Mouse (Mus musculus) left cerebral cortex, adult 11 months (tissue): ENCODE measurements around the gene Cnpy2.
"Not testable (repeated sequence)": the region's sequence is repeated elsewhere in the genome, so short reads cannot be mapped to it uniquely, and the experiment has no call there.

ENCODE experiments used
- DNase-seq: peaks from one replicate; pipeline ENCODE4 v3.0.0; 2022; ENCODE audit warnings: low spot score

Gene Cnpy2

DNA sequence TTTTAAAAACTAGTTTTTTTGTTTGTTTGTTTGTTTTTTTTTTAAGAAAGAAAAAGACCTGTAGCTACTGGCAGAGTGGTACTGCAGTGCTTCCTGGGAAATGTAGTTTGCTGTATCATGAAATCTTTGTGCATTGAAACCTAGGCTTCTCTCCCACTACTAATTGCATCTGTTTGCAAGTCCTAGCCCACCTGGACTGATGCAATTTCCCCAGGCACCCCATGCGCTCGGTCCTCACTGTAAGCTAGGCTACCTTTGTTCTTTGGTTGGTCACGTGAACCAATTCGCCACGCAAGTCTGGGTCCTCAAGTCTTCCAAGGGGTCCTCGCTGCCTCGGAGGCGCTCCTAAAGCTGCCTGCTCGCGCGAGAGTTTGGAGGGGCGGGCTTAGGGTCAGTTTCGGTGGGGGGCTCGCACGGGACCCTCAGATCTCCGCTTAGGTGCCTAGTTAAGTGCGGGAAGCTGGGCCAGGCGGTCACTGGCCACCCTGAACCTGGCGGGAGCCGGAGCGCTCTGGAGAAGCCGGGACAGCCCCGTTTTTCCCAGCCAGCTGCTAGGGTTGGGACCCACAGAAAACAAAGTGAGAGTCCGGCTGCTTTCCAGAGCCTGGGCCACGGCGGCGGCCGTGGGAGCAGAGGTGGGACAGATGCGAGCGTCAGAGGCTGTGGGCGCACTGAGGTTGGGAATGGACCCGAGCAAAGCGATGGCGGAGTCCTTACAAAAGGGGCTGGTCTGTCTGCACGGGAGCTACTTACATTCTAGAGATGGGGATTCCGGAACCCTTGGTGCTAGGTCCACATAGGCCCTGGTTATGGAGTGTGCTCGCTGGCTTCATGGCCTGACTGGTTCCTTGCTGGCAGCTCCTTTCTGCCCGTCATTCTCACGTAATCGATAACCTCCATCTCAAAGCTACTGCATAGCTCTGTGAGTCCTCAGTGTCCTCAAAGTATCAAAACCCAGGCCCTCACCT is at the start of gene Cnpy2:
Cnpy2 (plus strand) TSS at position 319 of the 968 bp plus-strand sequence.
- DNase-seq = peak; percentile 24

DNA sequence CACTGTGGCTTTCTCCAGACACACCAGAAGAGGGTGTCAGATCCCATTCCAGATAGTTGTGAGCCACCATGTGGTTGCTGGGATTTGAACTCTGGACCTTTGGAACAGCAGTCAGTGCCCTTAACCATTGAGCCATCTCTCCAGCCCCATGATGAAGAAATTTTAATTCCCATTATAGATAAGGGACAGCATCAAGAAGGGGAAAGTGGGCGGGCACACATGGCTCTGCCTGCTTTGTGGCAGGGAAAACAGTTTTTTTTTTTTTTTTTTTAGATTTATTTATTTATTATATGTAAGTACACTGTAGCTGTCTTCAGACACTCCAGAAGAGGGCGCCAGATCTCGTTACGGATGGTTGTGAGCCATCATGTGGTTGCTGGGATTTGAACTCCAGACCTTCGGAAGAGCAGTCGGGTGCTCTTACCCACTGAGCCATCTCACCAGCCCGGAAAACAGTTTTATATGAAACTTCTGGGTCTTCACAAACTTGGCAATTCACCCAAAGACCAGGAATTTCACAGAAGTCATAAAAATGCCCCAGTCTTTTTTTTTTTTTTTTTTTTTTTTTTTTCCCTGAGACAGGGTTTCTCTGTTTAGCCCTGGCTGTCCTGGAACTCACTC is 49.3 kb upstream of the Cnpy2 start:
- DNase-seq = not testable (repeated sequence)

DNA sequence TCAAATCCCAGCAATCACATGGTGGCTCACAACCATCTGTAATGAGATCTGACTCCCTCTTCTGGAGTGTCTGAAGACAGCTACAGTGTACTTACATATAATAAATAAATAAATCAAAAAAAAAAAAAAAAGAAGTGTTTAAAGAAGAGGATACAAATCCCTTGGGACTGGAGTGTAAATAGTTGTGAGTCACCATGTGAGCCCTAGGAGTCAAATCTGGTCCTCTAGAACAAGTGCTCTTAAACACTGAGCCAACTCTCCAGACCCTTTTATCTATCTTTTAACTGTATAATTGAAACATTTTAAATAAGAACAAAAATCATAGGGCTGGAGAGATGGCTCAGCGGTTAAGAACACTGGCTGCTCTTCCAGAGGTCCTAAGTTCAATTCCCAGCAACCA is 46.9 kb upstream of the Cnpy2 start:
- not testable (repeated sequence) for DNase-seq

DNA sequence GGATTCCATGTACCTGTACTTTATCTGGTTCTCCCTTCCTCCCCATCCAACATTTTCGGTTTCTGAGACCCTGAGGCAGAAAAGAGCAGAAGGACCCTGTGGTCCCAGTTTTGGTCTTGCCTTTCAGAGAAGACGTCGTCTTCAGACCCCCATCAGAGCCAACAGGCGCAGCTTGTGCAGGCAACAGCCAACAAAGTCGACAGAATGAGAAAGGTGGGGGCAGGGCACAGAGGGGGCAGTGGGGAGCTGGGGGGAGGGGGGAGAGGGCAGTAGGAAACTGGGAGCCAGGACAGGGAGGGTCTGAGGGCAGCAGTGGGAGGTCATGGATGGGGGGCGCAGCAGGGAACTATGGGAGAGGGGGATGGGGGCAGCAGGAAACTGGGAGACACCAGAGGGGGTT is 44.1 kb upstream of the Cnpy2 start:
- DNase-seq = no peak

DNA sequence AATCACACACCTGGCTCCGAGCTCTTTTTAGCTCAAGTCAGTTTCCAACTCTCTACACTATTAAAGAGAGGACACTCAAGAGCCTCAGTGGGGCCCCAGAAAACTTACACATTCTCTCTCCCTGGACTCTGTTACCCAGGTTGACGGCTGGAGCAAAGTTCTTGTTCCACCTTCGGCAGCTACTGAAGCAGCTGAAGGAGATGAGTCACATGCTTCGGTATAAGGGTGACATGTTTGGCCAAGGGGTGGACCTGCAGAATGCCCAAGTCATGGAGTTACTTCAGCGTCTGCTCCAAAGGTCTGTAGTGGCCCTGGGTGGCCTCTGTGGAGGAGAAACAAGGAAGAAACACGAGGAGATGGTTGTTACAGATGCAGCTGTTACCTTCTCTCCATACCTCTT is 41.3 kb upstream of the Cnpy2 start:
- DNase-seq = no peak

DNA sequence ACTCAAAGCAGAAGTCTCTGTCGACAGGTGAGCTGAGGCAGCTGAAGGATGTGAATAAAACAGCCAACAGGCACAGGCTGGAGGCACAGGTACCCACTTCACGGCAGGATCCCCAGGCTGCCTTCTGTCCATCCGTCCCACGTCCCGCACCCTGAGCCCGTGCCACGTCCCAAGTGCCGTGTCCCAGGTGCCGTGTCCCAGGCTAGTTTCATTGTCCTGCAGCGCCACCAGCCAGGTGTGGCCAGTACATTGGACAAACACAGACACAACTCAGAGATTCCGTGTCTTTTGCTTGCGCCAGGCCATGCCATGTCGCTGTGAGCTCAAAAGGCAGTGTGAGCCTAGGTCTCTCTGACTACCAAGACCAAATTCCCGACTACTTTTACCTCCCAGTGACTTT is 40.6 kb upstream of the Cnpy2 start:
- no peak for DNase-seq

DNA sequence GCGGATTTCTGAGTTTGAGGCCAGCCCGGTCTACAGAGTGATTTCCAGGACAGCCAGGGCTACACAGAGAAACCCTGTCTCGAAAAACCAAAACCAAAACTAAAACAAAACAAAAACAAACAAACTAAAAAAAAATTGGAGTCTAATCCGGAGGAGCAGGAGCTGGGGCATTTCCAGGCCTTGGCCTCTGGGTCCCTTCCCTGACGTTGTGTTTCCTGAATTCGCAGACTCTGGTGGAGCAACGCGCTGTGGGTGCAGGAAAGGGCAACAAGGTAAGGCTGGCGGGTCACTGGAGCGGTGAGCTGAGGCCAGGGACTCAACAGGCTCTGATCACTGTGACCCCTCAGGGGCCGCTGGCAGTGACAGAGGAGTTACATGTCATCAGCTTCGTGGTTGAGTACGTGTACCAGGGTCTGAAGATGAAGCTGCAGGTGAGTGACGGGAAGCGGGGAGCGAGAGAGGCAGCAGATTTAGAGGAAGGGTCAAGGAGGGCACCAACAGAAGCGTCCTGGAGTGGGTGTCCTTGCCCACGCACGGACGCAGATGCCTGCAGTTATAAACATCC is 39.3 kb upstream of the Cnpy2 start:
- no peak for DNase-seq

DNA sequence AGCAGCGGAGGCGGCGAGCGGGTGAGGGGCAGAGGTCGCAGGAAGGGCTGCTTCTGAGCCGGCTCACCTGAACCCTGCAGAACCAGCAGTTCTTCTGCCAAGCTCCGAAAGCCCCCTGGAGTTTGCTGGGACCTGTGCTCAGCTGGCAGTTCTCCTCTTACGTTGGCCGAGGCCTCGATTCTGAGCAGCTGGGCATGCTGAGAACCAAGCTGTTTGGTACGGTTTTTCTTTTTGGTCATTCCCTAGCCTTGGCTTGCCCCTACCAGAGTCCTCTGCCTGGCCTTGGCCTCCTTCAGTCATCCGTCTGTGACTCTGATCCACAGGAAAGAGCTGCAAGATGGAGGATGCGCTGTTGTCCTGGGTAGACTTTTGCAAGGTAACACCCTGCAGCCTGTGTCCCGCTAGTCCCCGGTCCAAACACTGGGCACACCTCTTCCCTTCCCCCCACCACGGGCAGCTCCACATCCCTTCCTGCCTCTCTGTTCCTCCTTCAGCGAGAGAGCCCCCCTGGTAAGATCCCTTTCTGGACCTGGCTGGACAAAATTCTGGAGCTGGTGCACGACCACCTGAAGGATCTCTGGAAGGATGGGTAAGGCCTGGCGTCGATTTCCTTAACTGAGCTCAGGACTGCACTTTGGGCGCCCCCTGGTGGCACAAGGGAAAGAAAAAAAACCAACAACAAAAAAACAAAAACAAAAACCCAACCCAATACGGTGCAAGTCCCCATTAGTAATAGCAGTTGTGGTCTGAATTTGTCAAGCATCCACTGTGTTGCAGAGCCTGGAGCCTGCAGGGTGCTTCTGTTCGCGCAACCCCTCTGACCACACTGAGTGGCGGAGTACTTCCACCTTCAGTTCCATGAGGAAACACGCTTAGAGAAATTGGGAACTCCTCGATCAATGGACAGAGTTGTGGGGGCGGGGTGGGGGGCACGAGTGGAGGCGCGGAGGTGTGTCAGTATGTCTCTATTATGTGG is 38.4 kb upstream of the Cnpy2 start:
- no peak for DNase-seq

DNA sequence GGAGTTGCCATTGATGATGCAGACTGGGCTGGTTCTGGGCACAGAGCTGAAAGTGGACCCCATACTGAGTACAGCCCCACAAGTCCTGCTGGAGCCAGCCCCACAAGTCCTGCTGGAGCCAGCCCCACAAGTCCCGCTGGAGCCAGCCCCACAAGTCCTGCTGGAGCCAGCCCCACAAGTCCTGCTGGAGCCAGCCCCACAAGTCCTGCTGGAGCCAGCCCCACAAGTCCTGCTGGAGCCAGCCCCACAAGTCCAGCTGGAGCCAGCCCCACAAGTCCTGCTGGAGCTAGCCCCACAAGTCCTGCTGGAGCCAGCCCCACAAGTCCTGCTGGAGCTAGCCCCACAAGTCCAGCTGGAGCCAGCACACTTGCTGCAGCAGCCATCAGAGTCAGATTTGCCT is 31.7 kb upstream of the Cnpy2 start:
- DNase-seq = not testable (repeated sequence)

DNA sequence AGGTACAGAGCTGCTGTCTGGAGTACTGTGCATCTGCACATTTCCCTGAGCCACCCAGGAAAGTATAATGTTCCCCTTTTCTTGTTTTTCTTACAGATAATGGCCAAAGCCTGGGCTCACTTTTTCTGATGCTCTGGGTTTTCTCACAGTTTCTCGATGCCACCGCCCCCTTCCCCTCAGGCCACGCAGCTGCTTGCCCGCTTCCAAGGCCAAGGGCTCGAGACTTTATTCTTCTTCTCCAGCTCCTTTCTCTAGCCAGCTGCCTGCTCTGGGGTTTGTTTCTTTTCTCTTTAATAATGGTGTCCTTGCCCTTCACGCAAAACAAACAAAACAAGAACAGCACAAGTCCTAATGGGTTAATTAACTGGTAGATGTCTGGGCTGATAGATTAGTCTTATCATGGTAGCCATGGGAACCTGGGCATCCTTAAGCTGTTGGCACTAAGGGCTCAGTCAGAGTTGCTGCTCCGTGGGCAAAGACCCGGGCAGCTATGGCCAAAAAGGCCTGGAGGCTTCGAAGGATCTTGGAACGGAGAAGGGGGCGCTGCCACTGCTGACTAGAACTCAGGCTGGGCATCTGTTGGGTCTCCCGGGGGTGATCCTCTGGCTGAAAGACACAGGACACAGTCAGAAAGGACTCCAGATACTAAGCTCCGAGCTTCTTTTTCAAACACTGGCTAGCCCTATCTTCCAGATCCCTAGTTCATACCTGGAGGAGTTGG is 25.7 kb upstream of the Cnpy2 start:
- no peak for DNase-seq

DNA sequence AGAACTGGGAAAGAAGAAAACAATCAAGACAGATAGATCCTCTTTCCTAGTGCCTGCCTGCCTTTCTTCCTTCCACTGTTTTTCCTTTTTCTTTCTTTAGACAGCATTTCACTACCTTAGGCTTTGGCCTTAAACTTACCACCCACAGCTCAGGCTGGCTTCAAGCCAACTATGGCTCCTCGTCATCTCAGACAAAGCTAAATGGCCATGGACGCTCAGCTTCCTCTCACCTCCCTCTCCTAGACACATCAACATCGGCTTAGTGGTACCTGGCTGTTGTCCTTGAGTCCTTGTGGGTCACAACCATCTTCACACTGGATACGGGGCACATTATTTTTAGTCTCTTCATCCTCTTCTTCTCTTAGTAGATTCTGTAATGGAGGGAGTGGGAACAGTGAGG is 25.0 kb upstream of the Cnpy2 start:
- DNase-seq = no peak

DNA sequence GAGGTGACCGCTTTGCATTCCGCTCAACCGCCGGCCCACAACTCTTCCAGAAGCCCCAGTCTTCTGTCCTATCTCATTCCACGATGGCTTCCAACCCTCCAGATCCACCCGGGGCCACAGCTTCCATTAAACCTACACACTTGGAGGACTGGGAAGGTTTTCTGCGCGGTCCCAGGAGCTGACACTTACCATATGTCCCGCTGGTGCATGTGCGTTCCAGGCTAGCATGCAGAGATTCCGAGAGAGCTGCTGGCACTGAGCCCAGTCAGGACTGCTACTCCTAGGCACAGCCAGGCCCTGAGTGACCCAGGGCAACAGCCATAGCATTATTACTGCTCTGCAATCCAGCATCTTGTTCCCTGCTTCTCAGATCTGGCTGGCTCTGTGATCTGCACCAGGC is 24.6 kb upstream of the Cnpy2 start:
- DNase-seq = no peak

DNA sequence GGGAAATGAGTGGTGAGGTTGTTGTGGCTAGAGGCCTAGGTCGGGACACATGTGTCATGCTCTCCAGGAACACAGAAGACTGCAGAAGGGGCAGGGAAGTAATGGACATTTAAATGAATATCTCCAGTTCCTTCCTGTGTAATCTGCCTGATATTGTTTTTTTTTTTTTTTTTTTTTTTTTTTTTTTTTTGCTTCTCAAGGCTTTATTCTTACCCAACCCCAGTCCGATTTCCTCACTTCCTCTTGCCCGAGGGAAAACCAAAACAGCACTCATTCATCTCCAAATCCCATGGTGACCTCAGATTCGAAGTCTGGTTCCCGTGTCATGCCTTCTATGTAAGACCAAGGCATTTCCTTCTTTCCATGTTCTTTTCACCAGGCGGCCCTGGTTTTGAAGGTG is 24.0 kb upstream of the Cnpy2 start:
- no peak for DNase-seq

DNA sequence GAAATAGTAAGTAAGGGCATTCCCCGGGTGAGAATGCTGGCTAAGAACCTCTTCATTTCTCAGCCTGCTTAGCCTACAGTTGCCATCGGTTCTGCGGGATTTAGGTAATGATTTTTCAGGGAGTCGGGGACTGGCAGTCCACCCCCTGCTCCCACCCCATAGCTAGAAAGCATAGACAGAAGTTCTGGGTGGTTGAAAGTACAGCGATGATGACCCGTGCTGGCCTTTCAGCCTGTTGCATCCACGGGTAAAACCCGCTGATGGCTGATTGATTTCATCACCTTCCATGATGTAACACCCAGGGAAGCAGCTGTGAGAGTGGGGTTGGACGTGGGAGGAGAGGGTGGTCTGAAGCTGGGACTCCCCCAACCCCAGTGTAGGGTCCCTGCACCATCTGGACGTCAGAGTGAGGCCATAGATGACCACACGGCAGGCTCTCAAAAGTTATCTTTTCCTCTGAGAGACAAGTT is 23.5 kb upstream of the Cnpy2 start, which contains the start of gene Il23a:
Il23a (minus strand) TSS at position 51 of the 470 bp plus-strand sequence.
- no peak for DNase-seq

DNA sequence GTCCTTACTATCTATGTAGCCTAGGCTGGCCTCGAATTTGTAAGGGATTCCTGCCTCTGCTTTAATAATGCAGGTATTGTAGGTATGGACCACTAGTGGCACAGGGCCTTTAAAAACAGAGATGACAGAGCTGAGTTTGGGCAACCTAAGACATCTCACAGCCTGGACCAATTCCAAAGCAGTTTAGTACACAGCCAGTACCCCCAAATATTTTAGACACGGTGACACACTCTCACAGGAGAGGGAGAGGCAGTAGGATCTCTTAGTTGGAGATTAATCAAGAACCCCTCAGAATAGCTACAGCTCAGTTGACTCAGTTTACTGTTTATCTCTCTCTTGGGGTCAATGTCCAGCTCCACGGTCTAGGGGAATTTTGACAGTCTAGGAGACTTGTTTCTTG is 19.9 kb upstream of the Cnpy2 start:
- DNase-seq = no peak

DNA sequence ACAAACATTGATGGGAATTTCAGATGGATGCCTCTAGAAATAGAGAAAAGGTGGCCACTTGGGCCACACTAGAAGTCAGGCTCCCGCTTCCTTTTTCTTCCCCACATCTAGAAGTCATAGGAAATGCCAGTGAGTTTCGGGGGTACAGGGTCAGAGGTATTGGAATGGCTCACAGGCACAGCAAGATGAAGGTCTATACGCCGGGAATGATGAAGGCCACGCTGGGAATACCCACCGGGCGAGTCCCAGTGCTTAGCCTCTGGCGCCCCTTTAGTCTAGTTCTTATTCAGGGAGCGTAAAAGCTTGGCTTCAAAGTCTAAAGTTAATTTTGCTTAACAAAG is 19.5 kb upstream of the Cnpy2 start:
- no peak for DNase-seq

DNA sequence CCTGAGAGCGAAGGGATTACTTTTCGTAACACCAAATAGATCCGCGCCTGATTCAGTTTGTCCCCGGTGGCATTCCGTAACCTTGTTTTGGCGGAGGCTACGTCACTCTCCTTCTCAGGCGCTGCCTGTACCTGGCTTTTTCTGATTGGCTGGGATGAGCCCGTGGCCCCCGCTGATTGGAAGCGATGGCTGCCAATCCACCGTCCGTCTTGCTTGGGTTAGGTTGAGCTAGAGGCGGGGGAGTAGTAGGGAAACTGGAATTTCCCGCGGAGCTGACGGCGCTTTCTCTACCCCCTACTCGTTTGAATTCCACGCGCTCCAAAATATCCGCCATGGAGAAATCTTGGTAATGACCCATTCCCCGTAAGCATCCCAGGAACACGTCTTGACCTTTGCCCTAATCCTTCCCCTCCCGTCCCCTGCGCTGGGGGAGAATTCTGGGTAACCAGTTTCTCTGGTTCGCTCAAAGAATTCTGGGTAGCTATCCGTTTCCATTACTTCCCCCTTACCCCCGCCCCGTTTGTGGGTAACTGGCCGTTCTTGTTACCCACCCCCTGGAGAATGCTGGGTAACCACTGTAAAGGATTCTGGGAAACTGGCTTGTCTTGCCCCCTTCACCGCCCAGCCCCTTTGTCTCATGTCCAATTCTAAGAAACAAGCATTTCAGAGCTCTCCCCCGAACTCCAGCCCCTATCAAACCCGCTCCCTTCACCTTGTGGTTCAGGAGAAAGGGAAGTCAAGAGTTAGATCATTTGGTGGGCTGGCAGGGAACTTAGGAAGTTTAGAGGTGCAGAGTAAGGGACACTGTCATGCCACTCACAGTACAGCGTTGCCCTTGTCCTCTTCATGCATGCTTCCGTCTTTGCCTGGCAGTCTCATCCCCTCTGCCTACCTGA is 18.9 kb upstream of the Cnpy2 start, which contains the start of gene Pan2:
Pan2 (plus strand) TSS at position 210 of the 896 bp plus-strand sequence.
- DNase-seq = peak; percentile 97

DNA sequence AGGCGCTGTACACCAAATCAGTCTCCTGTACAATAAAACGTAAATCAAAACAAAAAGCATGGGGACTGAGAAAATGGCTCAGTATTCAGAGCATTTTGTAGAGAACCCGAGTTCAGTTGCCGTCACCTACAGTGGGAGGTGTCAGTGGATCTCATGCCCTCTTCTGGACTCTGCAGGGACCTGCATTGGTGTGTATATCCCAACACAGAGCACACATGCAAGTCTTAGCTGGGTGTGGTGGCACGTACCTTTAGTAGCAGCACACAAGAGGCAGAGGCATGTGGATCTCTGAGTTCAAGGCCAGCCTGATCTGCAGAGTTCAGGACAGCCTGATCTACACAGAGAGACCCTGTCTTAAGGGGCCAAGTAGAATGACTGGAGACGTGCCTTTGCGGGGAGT is 12.6 kb upstream of the Cnpy2 start:
- DNase-seq = no peak

DNA sequence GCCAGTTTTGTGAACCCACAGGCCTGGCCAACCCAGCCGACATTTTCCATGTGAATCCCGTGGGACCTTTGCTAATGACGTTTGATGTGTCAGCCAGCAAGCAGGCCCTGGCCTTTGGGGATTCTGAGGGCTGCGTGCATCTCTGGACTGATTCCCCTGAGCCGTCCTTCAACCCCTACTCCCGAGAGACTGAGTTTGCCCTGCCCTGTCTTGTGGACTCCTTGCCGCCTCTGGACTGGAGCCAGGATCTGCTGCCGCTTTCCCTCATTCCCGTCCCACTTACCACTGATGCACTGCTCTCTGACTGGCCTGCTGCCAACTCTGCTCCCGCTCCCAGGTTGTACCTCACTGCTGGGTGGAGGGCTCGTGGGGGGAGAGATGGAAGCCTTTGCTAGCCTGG is 12.1 kb upstream of the Cnpy2 start:
- no peak for DNase-seq

DNA sequence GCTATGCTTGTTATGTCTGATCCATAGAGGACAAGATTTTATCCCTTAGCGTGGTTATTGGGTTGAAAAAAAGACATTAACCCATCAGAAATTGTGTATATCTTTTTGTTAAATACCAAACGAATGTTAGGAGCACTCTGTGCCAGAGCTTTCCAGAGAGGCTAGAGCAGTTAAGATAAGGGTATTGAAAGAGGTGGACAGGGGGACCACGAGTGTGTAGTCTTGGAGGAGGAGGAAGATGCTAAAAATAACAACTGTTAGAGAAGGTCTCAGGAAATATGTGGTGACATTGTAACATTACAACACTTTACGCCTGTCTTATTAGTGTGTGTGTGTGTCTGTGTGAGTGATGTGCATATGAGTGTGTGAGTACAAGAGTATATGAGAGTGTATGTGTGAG is 11.4 kb upstream of the Cnpy2 start:
- DNase-seq = no peak
